Mouse (Mus musculus): ENCODE measurements at regions not wholly inside any gene's neighbourhood (a gene's known extent, or its start where the extent isn't known, plus 50 kb on each side); places are given as distances from the start of the nearest gene placed in this dataset.

GRCm38 (mm10) chr9:61075071-61075470 lies 280.7 kb downstream of the Uaca start:
- no peak overlapping the region for H3K9ac ChIP-seq (ENCODE audit: low read length)
- no peaks in the 10 kb centered on the region for H3K27me3 ChIP-seq (replicated peaks; ENCODE audit: control insufficient read depth, insufficient read depth, low read length)
- H3K4me3 ChIP-seq (ENCODE audit: low read depth, low read length) = no peak overlapping the region
- DNase-seq (ENCODE audit: low spot score) (no peak), ATAC-seq (replicated peaks; ENCODE audit: low FRiP score, low TSS enrichment, low read depth) (no peak)
- H3K9me3 ChIP-seq (ENCODE audit: control insufficient read depth, low read length) = no peaks in the 10 kb centered on the region
- no peak overlapping the region for H3K27ac ChIP-seq (ENCODE audit: low read depth)
- H3K36me3 ChIP-seq (ENCODE audit: control insufficient read depth, insufficient read depth, low read length) = no peaks in the 10 kb centered on the region
- H3K4me1 ChIP-seq (replicated peaks; ENCODE audit: control insufficient read depth, insufficient read depth, low read length) = no peaks in the 10 kb centered on the region
- 77% methylated on average over 4 of the region's 4 CpGs for WGBS
- no peak overlapping the region for H3K4me2 ChIP-seq (ENCODE audit: low read length)

GRCm38 (mm10) chr9:61077181-61077580 lies 282.8 kb downstream of the Uaca start:
- 52% methylated on average over 2 of the region's 2 CpGs for WGBS
- Histone ChIP-seq H3K9ac (ENCODE audit: low read length) (no peak overlapping the region), H3K4me3 (ENCODE audit: low read depth, low read length) (no peak overlapping the region), H3K27me3 (replicated peaks; ENCODE audit: control insufficient read depth, insufficient read depth, low read length) (no peaks in the 10 kb centered on the region), H3K9me3 (ENCODE audit: control insufficient read depth, low read length) (no peaks in the 10 kb centered on the region), H3K27ac (ENCODE audit: low read depth) (no peak overlapping the region), H3K36me3 (ENCODE audit: control insufficient read depth, insufficient read depth, low read length) (no peaks in the 10 kb centered on the region), H3K4me1 (replicated peaks; ENCODE audit: control insufficient read depth, insufficient read depth, low read length) (no peaks in the 10 kb centered on the region), H3K4me2 (ENCODE audit: low read length) (no peak overlapping the region)
- DNase-seq (ENCODE audit: low spot score) (no peak), ATAC-seq (replicated peaks; ENCODE audit: low FRiP score, low TSS enrichment, low read depth) (no peak)

GRCm38 (mm10) chr9:61077807-61078206 lies 283.5 kb downstream of the Uaca start:
- no peaks in the 10 kb centered on the region for H3K27me3 ChIP-seq (replicated peaks; ENCODE audit: control insufficient read depth, insufficient read depth, low read length)
- H3K4me3 ChIP-seq (ENCODE audit: low read depth, low read length) = no peak overlapping the region
- H3K27ac ChIP-seq (ENCODE audit: low read depth) = no peak overlapping the region
- ATAC-seq (replicated peaks; ENCODE audit: low FRiP score, low TSS enrichment, low read depth) (no peak), DNase-seq (ENCODE audit: low spot score) (no peak)
- 75% methylated on average over 4 of the region's 4 CpGs for WGBS
- H3K4me2 ChIP-seq (ENCODE audit: low read length) = no peak overlapping the region
- no peak overlapping the region for H3K9ac ChIP-seq (ENCODE audit: low read length)
- H3K9me3 ChIP-seq (ENCODE audit: control insufficient read depth, low read length) = no peaks in the 10 kb centered on the region
- no peaks in the 10 kb centered on the region for H3K36me3 ChIP-seq (ENCODE audit: control insufficient read depth, insufficient read depth, low read length)
- H3K4me1 ChIP-seq (replicated peaks; ENCODE audit: control insufficient read depth, insufficient read depth, low read length) = no peaks in the 10 kb centered on the region

GRCm38 (mm10) chr9:61081474-61082021 lies 287.2 kb downstream of the Uaca start:
- 77% methylated on average over 16 of the region's 16 CpGs for WGBS

GRCm38 (mm10) chr9:61084655-61085230 lies 287.4 kb upstream of the Tle3 start:
- Histone ChIP-seq H3K9ac (ENCODE audit: low read length) (no peak overlapping the region), H3K4me3 (ENCODE audit: low read depth, low read length) (no peak overlapping the region), H3K27me3 (replicated peaks; ENCODE audit: control insufficient read depth, insufficient read depth, low read length) (0 out of 2 replicates have a peak, but pooled peaks cover 2% of the 10 kb centered on the region), H3K9me3 (ENCODE audit: control insufficient read depth, low read length) (no peaks in the 10 kb centered on the region), H3K36me3 (ENCODE audit: control insufficient read depth, insufficient read depth, low read length) (no peaks in the 10 kb centered on the region), H3K27ac (ENCODE audit: low read depth) (no peak overlapping the region), H3K4me2 (ENCODE audit: low read length) (no peak overlapping the region), H3K4me1 (replicated peaks; ENCODE audit: control insufficient read depth, insufficient read depth, low read length) (no peaks in the 10 kb centered on the region)
- 55% methylated on average over 13 of the region's 13 CpGs for WGBS
- DNase-seq (ENCODE audit: low spot score) (no peak), ATAC-seq (replicated peaks; ENCODE audit: low FRiP score, low TSS enrichment, low read depth) (no peak)

More at GRCm38 (mm10) chr9:61081474-61082021, 287.2 kb downstream of the Uaca start:
- Histone ChIP-seq H3K4me2 (ENCODE audit: low read length) (no peak overlapping the region), H3K4me3 (ENCODE audit: low read depth, low read length) (no peak overlapping the region), H3K27ac (ENCODE audit: low read depth) (no peak overlapping the region), H3K9ac (ENCODE audit: low read length) (no peak overlapping the region), H3K4me1 (replicated peaks; ENCODE audit: control insufficient read depth, insufficient read depth, low read length) (no peaks in the 10 kb centered on the region), H3K27me3 (replicated peaks; ENCODE audit: control insufficient read depth, insufficient read depth, low read length) (0 out of 2 replicates have a peak, but pooled peaks cover 2% of the 10 kb centered on the region), H3K9me3 (ENCODE audit: control insufficient read depth, low read length) (no peaks in the 10 kb centered on the region), H3K36me3 (ENCODE audit: control insufficient read depth, insufficient read depth, low read length) (no peaks in the 10 kb centered on the region)
- ATAC-seq (replicated peaks; ENCODE audit: low FRiP score, low TSS enrichment, low read depth) (no peak), DNase-seq (ENCODE audit: low spot score) (no peak)

- Histone ChIP-seq H3K36me3 (ENCODE audit: control insufficient read depth, insufficient read depth, low read length) (no peaks in the 10 kb centered on the region), H3K4me3 (ENCODE audit: low read depth, low read length) (no peak overlapping the region), H3K4me1 (replicated peaks; ENCODE audit: control insufficient read depth, insufficient read depth, low read length) (no peaks in the 10 kb centered on the region), H3K4me2 (ENCODE audit: low read length) (no peak overlapping the region), H3K9ac (ENCODE audit: low read length) (no peak overlapping the region), H3K9me3 (ENCODE audit: control insufficient read depth, low read length) (no peaks in the 10 kb centered on the region), H3K27me3 (replicated peaks; ENCODE audit: control insufficient read depth, insufficient read depth, low read length) (0 out of 2 replicates have a peak, but pooled peaks cover 2% of the 10 kb centered on the region), H3K27ac (ENCODE audit: low read depth) (no peak overlapping the region)
- no peak for DNase-seq (ENCODE audit: low spot score)
- no peak for ATAC-seq (replicated peaks; ENCODE audit: low FRiP score, low TSS enrichment, low read depth)
- 79% methylated on average over 3 of the region's 3 CpGs for WGBS
These were observed 285.1 kb upstream of the Tle3 start for GRCm38 (mm10) chr9:61087035-61087434.

GRCm38 (mm10) chr9:61089066-61089686 lies 283.0 kb upstream of the Tle3 start:
- H3K9ac ChIP-seq (ENCODE audit: low read length) = no peak overlapping the region
- no peak overlapping the region for H3K4me3 ChIP-seq (ENCODE audit: low read depth, low read length)
- no peaks in the 10 kb centered on the region for H3K36me3 ChIP-seq (ENCODE audit: control insufficient read depth, insufficient read depth, low read length)
- no peak for DNase-seq (ENCODE audit: low spot score)
- no peaks in the 10 kb centered on the region for H3K4me1 ChIP-seq (replicated peaks; ENCODE audit: control insufficient read depth, insufficient read depth, low read length)
- ATAC-seq (replicated peaks; ENCODE audit: low FRiP score, low TSS enrichment, low read depth) = no peak
- no peak overlapping the region for H3K27ac ChIP-seq (ENCODE audit: low read depth)
- no peaks in the 10 kb centered on the region for H3K27me3 ChIP-seq (replicated peaks; ENCODE audit: control insufficient read depth, insufficient read depth, low read length)
- 80% methylated on average over 2 of the region's 2 CpGs for WGBS
- H3K9me3 ChIP-seq (ENCODE audit: control insufficient read depth, low read length) = no peaks in the 10 kb centered on the region
- H3K4me2 ChIP-seq (ENCODE audit: low read length) = no peak overlapping the region

GRCm38 (mm10) chr9:61091036-61091435 lies 281.1 kb upstream of the Tle3 start:
- H3K9ac ChIP-seq (ENCODE audit: low read length) = no peak overlapping the region
- ATAC-seq (replicated peaks; ENCODE audit: low FRiP score, low TSS enrichment, low read depth) (no peak), DNase-seq (ENCODE audit: low spot score) (no peak)
- H3K4me1 ChIP-seq (replicated peaks; ENCODE audit: control insufficient read depth, insufficient read depth, low read length) = no peaks in the 10 kb centered on the region
- no peak overlapping the region for H3K4me2 ChIP-seq (ENCODE audit: low read length)
- WGBS = 85% methylated on average over 2 of the region's 2 CpGs
- H3K27me3 ChIP-seq (replicated peaks; ENCODE audit: control insufficient read depth, insufficient read depth, low read length) = no peaks in the 10 kb centered on the region
- H3K27ac ChIP-seq (ENCODE audit: low read depth) = no peak overlapping the region
- H3K36me3 ChIP-seq (ENCODE audit: control insufficient read depth, insufficient read depth, low read length) = no peaks in the 10 kb centered on the region
- no peaks in the 10 kb centered on the region for H3K9me3 ChIP-seq (ENCODE audit: control insufficient read depth, low read length)
- no peak overlapping the region for H3K4me3 ChIP-seq (ENCODE audit: low read depth, low read length)
